In genomic region chr13:69987181-69987580, GRCm38 (mm10) we compare ENCODE assay signal across 8 mouse cellular contexts.
DNase-seq lines count a peak whose midpoint lies in the region; ATAC-seq lines count a peak whose summit lies in the region.

No protein-coding gene starts in this region.

- ATAC-seq in heart, embryonic 12.5 days (ENCODE audit: insufficient number of reproducible peaks, low FRiP score), result no peak; the same call in 1 of the 2 replicates
- ATAC-seq in neural tube, embryonic 11.5 days (ENCODE audit: insufficient read depth, low FRiP score, low TSS enrichment), result peak; percentile 71

- intact Hi-C loops in gastrocnemius, postnatal 14 days (cut with DNase I; ENCODE audit: low total_unique reads), result no loop called here
- intact Hi-C loops in gastrocnemius, postnatal 36 days (cut with DNase I), result no loop called here
- intact Hi-C loops in left cerebral cortex, postnatal 14 days (cut with DNase I), result no loop called here

- no peaks in the 10 kb centered on the region for H3K36me3 ChIP-seq in heart, embryonic 12.5 days
- H3K36me3 ChIP-seq in neural tube, embryonic 11.5 days (ENCODE audit: control insufficient read depth, insufficient read depth, low read length), result no peaks in the 10 kb centered on the region

- no peak overlapping the region for H3K27ac ChIP-seq in heart, embryonic 12.5 days (ENCODE audit: poor library complexity, severe bottlenecking)
- H3K27ac ChIP-seq in neural tube, embryonic 11.5 days (ENCODE audit: low read depth, low read length), result no peak overlapping the region

- 0 out of 2 replicates have a peak, but pooled peaks cover 3% of the 10 kb centered on the region for H3K27me3 ChIP-seq in heart, embryonic 12.5 days (replicated peaks)
- H3K27me3 ChIP-seq in neural tube, embryonic 11.5 days (ENCODE audit: control insufficient read depth, insufficient read depth, low read length), result no peaks in the 10 kb centered on the region

- no peak overlapping the region for H3K9ac ChIP-seq in heart, embryonic 12.5 days
- H3K9ac ChIP-seq in neural tube, embryonic 11.5 days (ENCODE audit: low read length), result no peak overlapping the region

- peak overlapping the region; percentile 27; the same call in 1 of the 2 replicates for H3K4me2 ChIP-seq in heart, embryonic 12.5 days
- H3K4me2 ChIP-seq in neural tube, embryonic 11.5 days (ENCODE audit: low read depth), result no peak overlapping the region

- WGBS in heart, embryonic 12.5 days, result 18% methylated on average over 10 of the region's 10 CpGs
- 23% methylated on average over 10 of the region's 10 CpGs for WGBS in neural tube, embryonic 11.5 days

- H3K9me3 ChIP-seq in heart, embryonic 12.5 days (replicated peaks), result no peaks in the 10 kb centered on the region
- no peaks in the 10 kb centered on the region for H3K9me3 ChIP-seq in neural tube, embryonic 11.5 days (ENCODE audit: control insufficient read depth, low read length)

- peak; percentile 15 for DNase-seq in gastrocnemius, postnatal 14 days
- no peak for DNase-seq in gastrocnemius, postnatal 36 days
- peak; percentile 56 for DNase-seq in embryo, embryonic 10 days (ENCODE audit: low spot score)
- DNase-seq in left cerebral cortex, postnatal 14 days (ENCODE audit: low spot score in 2 of 2), result peak; percentile 33 to 56
- DNase-seq in neural tube, embryonic 11.5 days (ENCODE audit: low spot score), result peak; percentile 65
- DNase-seq in spleen, postnatal 10 days (ENCODE audit: low spot score in 2 of 2), result no peak
- DNase-seq in thymus, postnatal 4 days, result no peak

- H3K4me3 ChIP-seq in heart, embryonic 12.5 days, result no peak overlapping the region
- H3K4me3 ChIP-seq in neural tube, embryonic 11.5 days (ENCODE audit: low read depth, low read length), result no peak overlapping the region

- peaks cover 10% of the 10 kb centered on the region for H3K4me1 ChIP-seq in heart, embryonic 12.5 days (replicated peaks)
- no peaks in the 10 kb centered on the region for H3K4me1 ChIP-seq in neural tube, embryonic 11.5 days (ENCODE audit: control insufficient read depth, insufficient read depth, low read length)

Comparison
In these comparisons a context has a peak if more than half of its experiments do, and no peak if none do; other contexts are left out.
1. DNase-seq: peak in gastrocnemius, postnatal 14 days (single experiment), embryo, embryonic 10 days (single experiment), left cerebral cortex, postnatal 14 days (2 of 2) and neural tube, embryonic 11.5 days (single experiment); none in gastrocnemius, postnatal 36 days (0 of 2), spleen, postnatal 10 days (0 of 2) and thymus, postnatal 4 days (single experiment).